Mouse (Mus musculus) effector memory CD4-positive, alpha-beta T cell, adult 5 months (primary cell): ENCODE measurements around the gene Xrn1. TPM values are rescaled to one million over a fixed set of nuclear protein-coding genes. Genes with fewer than 3 reads are reported as not detected.

Source experiments
- polyA plus RNA-seq: library from polyadenylated mRNA; unstranded; fragments of 100-300 nt; shearing (Covaris generic); gene quantifications from one replicate; pipeline ENCODE4 v1.2.1, GENCODE M21; 2017

Xrn1 gene
- 43.7 TPM for polyA plus RNA-seq

DNA sequence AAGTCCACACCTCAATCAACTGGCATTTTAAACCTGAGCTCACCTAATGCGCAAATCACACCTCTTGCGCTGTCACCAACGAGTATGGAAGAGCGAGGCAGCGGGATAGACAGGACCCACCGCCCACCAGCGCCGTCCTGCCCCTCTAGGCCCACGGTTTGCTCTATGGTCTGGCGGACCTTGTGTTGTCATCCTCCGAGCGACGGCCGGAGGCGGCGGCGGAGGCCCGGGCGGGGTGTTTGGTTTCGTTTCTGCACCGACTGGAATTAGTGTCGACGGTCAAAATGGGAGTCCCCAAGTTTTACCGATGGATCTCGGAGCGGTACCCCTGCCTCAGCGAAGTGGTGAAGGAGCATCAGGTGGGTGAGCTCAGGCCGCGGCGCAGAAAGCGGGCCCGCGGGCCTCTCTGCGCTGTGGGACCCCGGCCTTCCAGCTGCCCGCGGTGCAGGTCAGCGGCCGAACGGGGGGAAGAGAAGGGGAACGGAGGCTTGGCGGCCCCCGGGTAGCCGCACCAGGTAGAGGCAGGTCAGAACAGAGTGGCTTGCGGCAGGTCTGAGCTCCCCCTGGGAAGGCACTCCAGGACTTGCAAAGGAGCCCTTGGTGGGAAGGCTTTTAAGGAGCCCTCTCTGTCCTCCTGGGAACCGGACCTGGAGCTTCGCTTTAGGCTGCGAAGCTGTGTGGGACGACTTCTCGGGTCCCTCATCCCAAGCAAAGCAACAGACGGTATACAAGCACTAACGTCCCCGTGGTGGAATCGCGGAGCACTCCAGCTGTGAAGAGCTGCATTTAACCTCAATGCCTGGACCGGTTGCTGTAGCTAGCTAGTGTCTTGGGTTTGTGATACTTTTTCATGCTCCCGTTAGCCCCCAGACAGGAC, at the start of gene Xrn1:
Xrn1 (plus strand) TSS at position 176 of the 877 bp plus-strand sequence.

Other genes with a start within 250 kb of the Xrn1 start
- 2.6 TPM for gene Trpc1, start 204.4 kb upstream of the Xrn1 start, polyA plus RNA-seq
- 0.36 TPM for gene Pls1, start 109.4 kb upstream of the Xrn1 start, polyA plus RNA-seq
- 26.2 TPM for gene Atr, start 97.2 kb upstream of the Xrn1 start, polyA plus RNA-seq
- 1.9 TPM for gene Gk5, start 164.6 kb downstream of the Xrn1 start, polyA plus RNA-seq
- gene Tfdp2, start 241.5 kb downstream of the Xrn1 start, polyA plus RNA-seq, result 24.3 TPM